Mouse (Mus musculus): ENCODE data around the gene Lgr4.

GRCm38 (mm10) chr2:109986036-109986785 is 68.8 kb downstream of the Lgr4 start:
- no peak for TF ChIP-seq USF1 (IDR thresholded peaks at IDR 0.05; ENCODE audit: low read depth)
- TF ChIP-seq CTCF (IDR thresholded peaks at IDR 0.05; ENCODE audit: control insufficient read depth, insufficient read depth, insufficient read length) = no peak
- TF ChIP-seq MYOG (IDR thresholded peaks at IDR 0.05; ENCODE audit: control insufficient read depth, extremely low read depth, insufficient read length) = no peak
